ENCODE assay signal across 12 mouse cellular contexts in genomic region chr15:101279430-101279999, GRCm38 (mm10). TPM values are rescaled to one million over a fixed set of nuclear protein-coding genes. Genes with fewer than 3 reads are reported as not detected.
A peak's percentile ranks its signal among the peaks of the same experiment; 100 is the strongest.
DNase-seq lines count a peak whose midpoint lies in the region; ATAC-seq and TF ChIP-seq lines count a peak whose summit lies in the region.
"Had no signal": no experiment of that assay in that cellular context is flagged by ENCODE, and none has a peak within 500 bp of the region (broad histone marks: within the 10 kb centered on the region; RNA-seq: fewer than 3 reads in every experiment).

No protein-coding gene starts in this region.

- peaks cover 14% of the 10 kb centered on the region for H3K4me1 ChIP-seq in heart, embryonic 11.5 days (ENCODE audit: control insufficient read depth, insufficient read depth, low read length)
- H3K4me1 ChIP-seq in midbrain, embryonic 12.5 days, result peaks cover 10% of the 10 kb centered on the region
- no peaks in the 10 kb centered on the region for H3K4me1 ChIP-seq in midbrain, postnatal 0 days (ENCODE audit: insufficient read depth, low read length)
- H3K4me1 ChIP-seq in embryonic facial prominence, embryonic 10.5 days, result peaks cover 36% of the 10 kb centered on the region

- WGBS in heart, embryonic 11.5 days (ENCODE audit: insufficient replicate concordance), result 47% methylated on average over 12 of the region's 12 CpGs
- 73% methylated on average over 12 of the region's 12 CpGs for WGBS in midbrain, embryonic 12.5 days
- 74% methylated on average over 12 of the region's 12 CpGs for WGBS in midbrain, postnatal 0 days
- WGBS in embryonic facial prominence, embryonic 10.5 days, result 63% methylated on average over 12 of the region's 12 CpGs

- no peak overlapping the region for H3K27ac ChIP-seq in heart, embryonic 11.5 days (ENCODE audit: low read depth, low read length)
- H3K27ac ChIP-seq in midbrain, embryonic 12.5 days (replicated peaks), result no peak overlapping the region
- no peak overlapping the region for H3K27ac ChIP-seq in midbrain, postnatal 0 days (ENCODE audit: low read depth, low read length)
- peak overlapping the region; percentile 49; the same call in 1 of the 2 replicates for H3K27ac ChIP-seq in embryonic facial prominence, embryonic 10.5 days (replicated peaks)

- H3K4me3 ChIP-seq in heart, embryonic 11.5 days (ENCODE audit: low read depth, low read length), result no peak overlapping the region
- H3K4me3 ChIP-seq in midbrain, embryonic 12.5 days, result no peak overlapping the region
- no peak overlapping the region for H3K4me3 ChIP-seq in midbrain, postnatal 0 days (ENCODE audit: low read depth, low read length)
- H3K4me3 ChIP-seq in embryonic facial prominence, embryonic 10.5 days, result no peak overlapping the region
- H3K4me3 ChIP-seq: megakaryocyte, embryonic 14.5 days had no signal

- H3K9ac ChIP-seq in heart, embryonic 11.5 days (ENCODE audit: low read depth, low read length), result peak overlapping the region; percentile 46; the same call in 1 of the 2 replicates
- H3K9ac ChIP-seq in midbrain, embryonic 12.5 days (replicated peaks), result 0 out of 2 replicates have a peak overlapping the region, but pooled peaks have one; percentile 3
- no peak overlapping the region for H3K9ac ChIP-seq in midbrain, postnatal 0 days (replicated peaks; ENCODE audit: low read length, poor library complexity, severe bottlenecking)

- H3K27me3 ChIP-seq in heart, embryonic 11.5 days (ENCODE audit: control insufficient read depth, insufficient read depth, low read length), result no peaks in the 10 kb centered on the region
- H3K27me3 ChIP-seq in midbrain, embryonic 12.5 days, result peaks cover 7% of the 10 kb centered on the region
- no peaks in the 10 kb centered on the region for H3K27me3 ChIP-seq in midbrain, postnatal 0 days (ENCODE audit: insufficient read depth, low read length)
- H3K27me3 ChIP-seq in embryonic facial prominence, embryonic 10.5 days (replicated peaks; ENCODE audit: low read depth, poor library complexity, severe bottlenecking), result no peaks in the 10 kb centered on the region

- no peak for ATAC-seq in heart, embryonic 11.5 days (replicated peaks; ENCODE audit: insufficient number of reproducible peaks, low FRiP score, low TSS enrichment)
- no peak for ATAC-seq in midbrain, embryonic 12.5 days (ENCODE audit: low FRiP score, low read depth)
- no peak for ATAC-seq in midbrain, postnatal 0 days (ENCODE audit: low FRiP score)

- TF ChIP-seq CTCF in midbrain, postnatal 0 days (IDR thresholded peaks at IDR 0.05), result no peak

- DNase-seq in heart, adult 8-10 months (ENCODE audit: low spot score), result no peak
- DNase-seq in midbrain, postnatal 0 days (ENCODE audit: low spot score), result no peak
- no peak for DNase-seq in embryonic facial prominence, embryonic 10.5 days (ENCODE audit: low spot score)
- peak; percentile 71 for DNase-seq in testis, postnatal 10 days (ENCODE audit: low spot score)
- DNase-seq in left cerebral cortex, adult 18-20 months (ENCODE audit: low spot score in 2 of 2), result no peak
- DNase-seq in left cerebral cortex, adult 8-10 months (ENCODE audit: low spot score in 2 of 2), result no peak
- DNase-seq: gastrocnemius, postnatal 14 days; kidney, adult 8-10 months; layer of hippocampus, postnatal 36 days had no signal

- no peaks in the 10 kb centered on the region for H3K9me3 ChIP-seq in heart, embryonic 11.5 days (replicated peaks; ENCODE audit: control insufficient read depth, low read length)
- H3K9me3 ChIP-seq in midbrain, embryonic 12.5 days, result no peaks in the 10 kb centered on the region
- no peaks in the 10 kb centered on the region for H3K9me3 ChIP-seq in midbrain, postnatal 0 days (ENCODE audit: low read length)
- H3K9me3 ChIP-seq in embryonic facial prominence, embryonic 10.5 days, result no peaks in the 10 kb centered on the region
- H3K9me3 ChIP-seq: megakaryocyte, embryonic 14.5 days had no signal

- H3K36me3 ChIP-seq in heart, embryonic 11.5 days (ENCODE audit: control insufficient read depth, insufficient read depth, low read length), result no peaks in the 10 kb centered on the region
- no peaks in the 10 kb centered on the region for H3K36me3 ChIP-seq in midbrain, embryonic 12.5 days
- H3K36me3 ChIP-seq in midbrain, postnatal 0 days (ENCODE audit: insufficient read depth, low read length), result 0 out of 2 replicates have a peak, but pooled peaks cover under 1% of the 10 kb centered on the region
- 0 out of 2 replicates have a peak, but pooled peaks cover 3% of the 10 kb centered on the region for H3K36me3 ChIP-seq in embryonic facial prominence, embryonic 10.5 days (replicated peaks)

- no peak overlapping the region for H3K4me2 ChIP-seq in heart, embryonic 11.5 days
- H3K4me2 ChIP-seq in midbrain, embryonic 12.5 days (replicated peaks), result no peak overlapping the region
- H3K4me2 ChIP-seq in midbrain, postnatal 0 days (ENCODE audit: low read depth, low read length, poor library complexity, severe bottlenecking), result no peak overlapping the region

RNA-seq across cellular contexts. Expression of gene Atg101, which starts 4.6 kb away (rescaled TPM):
- 49.4 and 50.1 TPM in 2 replicates for polyA plus RNA-seq in heart, embryonic 11.5 days (2014; fragmentation: Nextera tagmentation; extraction: Ambion mirVana)
- 10 to 100 TPM; 21.1 to 25.4 (median 21.4) TPM for total RNA-seq in heart, adult 8-10 months (2022)
- 63.9 and 68.1 TPM in 2 replicates for polyA plus RNA-seq in midbrain, embryonic 12.5 days (2016; fragmentation: Nextera tagmentation; extraction: Ambion mirVana)
- total RNA-seq in midbrain, postnatal 0 days (2014; rRNA removed), result 33.5 and 61.1 TPM in 2 replicates
- 74.2 and 75.6 TPM in 2 replicates for polyA plus RNA-seq in midbrain, postnatal 0 days (2015; fragmentation: Nextera tagmentation; extraction: Ambion mirVana)
- polyA plus RNA-seq in embryonic facial prominence, embryonic 10.5 days (2016; fragmentation: Nextera tagmentation; extraction: Ambion mirVana), result 86.5 and 91.5 TPM in 2 replicates
- total RNA-seq in left cerebral cortex, adult 18-20 months (2021), result 10 to 100 TPM; 45.5 to 53.6 TPM
- 10 to 100 TPM; 35.9 to 39.3 (median 37.6) TPM for total RNA-seq in left cerebral cortex, adult 8-10 months (2022)

RNA-seq across cellular contexts. Expression of gene 6030408B16Rik, which starts 13.5 kb away (rescaled TPM):
- 1.3 and 2.2 TPM in 2 replicates for polyA plus RNA-seq in heart, embryonic 11.5 days (2014; fragmentation: Nextera tagmentation; extraction: Ambion mirVana)
- 1 to 10 TPM in 3 of 4 experiments, under 1 TPM in 1; 0.54 to 2.1 (median 1.1) TPM for total RNA-seq in heart, adult 8-10 months (2022)
- 0.15 TPM in 1 of 2 replicates, not detected in the other for polyA plus RNA-seq in midbrain, embryonic 12.5 days (2016; fragmentation: Nextera tagmentation; extraction: Ambion mirVana)
- not detected in 2 replicates for total RNA-seq in midbrain, postnatal 0 days (2014; rRNA removed)
- polyA plus RNA-seq in midbrain, postnatal 0 days (2015; fragmentation: Nextera tagmentation; extraction: Ambion mirVana), result 0.22 and 0.33 TPM in 2 replicates
- polyA plus RNA-seq in embryonic facial prominence, embryonic 10.5 days (2016; fragmentation: Nextera tagmentation; extraction: Ambion mirVana), result 0.59 and 0.71 TPM in 2 replicates
- total RNA-seq in left cerebral cortex, adult 18-20 months (2021), result under 1 TPM; 0.40 to 0.42 TPM
- under 1 TPM in 3 of 4 experiments, not detected in 1; 0.18 to 0.91 (median 0.84) TPM for total RNA-seq in left cerebral cortex, adult 8-10 months (2022)

RNA-seq across cellular contexts. Expression of gene Nr4a1, which starts 25.4 kb away (rescaled TPM):
- 7.5 and 8.1 TPM in 2 replicates for polyA plus RNA-seq in heart, embryonic 11.5 days (2014; fragmentation: Nextera tagmentation; extraction: Ambion mirVana)
- total RNA-seq in heart, adult 8-10 months (2022), result 10 to 100 TPM in 3 of 4 experiments, 1 to 10 TPM in 1; 7.0 to 23.9 (median 12.6) TPM
- 3.4 and 4.0 TPM in 2 replicates for polyA plus RNA-seq in midbrain, embryonic 12.5 days (2016; fragmentation: Nextera tagmentation; extraction: Ambion mirVana)
- total RNA-seq in midbrain, postnatal 0 days (2014; rRNA removed), result 6.9 and 7.7 TPM in 2 replicates
- polyA plus RNA-seq in midbrain, postnatal 0 days (2015; fragmentation: Nextera tagmentation; extraction: Ambion mirVana), result 6.9 and 7.0 TPM in 2 replicates
- 4.7 and 5.3 TPM in 2 replicates for polyA plus RNA-seq in embryonic facial prominence, embryonic 10.5 days (2016; fragmentation: Nextera tagmentation; extraction: Ambion mirVana)
- 100 to 1,000 TPM; 171 to 181 TPM for total RNA-seq in left cerebral cortex, adult 18-20 months (2021)
- 100 to 1,000 TPM in 1 of 4 experiments, 10 to 100 TPM in 3; 36.3 to 102 (median 74.5) TPM for total RNA-seq in left cerebral cortex, adult 8-10 months (2022)

RNA-seq across cellular contexts. Expression of gene Grasp, which starts 55.5 kb away (rescaled TPM):
- 4.1 TPM in 2 replicates for polyA plus RNA-seq in heart, embryonic 11.5 days (2014; fragmentation: Nextera tagmentation; extraction: Ambion mirVana)
- total RNA-seq in heart, adult 8-10 months (2022), result 10 to 100 TPM in 1 of 4 experiments, 1 to 10 TPM in 3; 7.6 to 10.2 (median 9.5) TPM
- polyA plus RNA-seq in midbrain, embryonic 12.5 days (2016; fragmentation: Nextera tagmentation; extraction: Ambion mirVana), result 5.5 and 5.9 TPM in 2 replicates
- total RNA-seq in midbrain, postnatal 0 days (2014; rRNA removed), result 6.3 and 7.7 TPM in 2 replicates
- 1.8 and 1.9 TPM in 2 replicates for polyA plus RNA-seq in midbrain, postnatal 0 days (2015; fragmentation: Nextera tagmentation; extraction: Ambion mirVana)
- polyA plus RNA-seq in embryonic facial prominence, embryonic 10.5 days (2016; fragmentation: Nextera tagmentation; extraction: Ambion mirVana), result 5.3 and 6.7 TPM in 2 replicates
- 100 to 1,000 TPM in 1 of 2 experiments, 10 to 100 TPM in 1; 77.7 to 111 TPM for total RNA-seq in left cerebral cortex, adult 18-20 months (2021)
- 10 to 100 TPM; 56.3 to 63.9 (median 62.1) TPM for total RNA-seq in left cerebral cortex, adult 8-10 months (2022)
